Mouse (Mus musculus) hindbrain, embryonic 14.5 days (tissue): ENCODE data around the gene Dock4. TPM values are rescaled to one million over a fixed set of nuclear protein-coding genes. Genes with fewer than 3 reads are reported as not detected.

Source experiments
- ATAC-seq: fragments of 200-750 bp; cut with Nextera tagmentation; 2 replicates; pipeline ENCODE4 v1.8.0; 2017; ENCODE audit warnings: moderate number of reproducible peaks, mild to moderate bottlenecking, moderate TSS enrichment, moderate library complexity; ENCODE audit not compliant: low FRiP score
- DNase-seq: peaks from one replicate; pipeline ENCODE4 v3.0.0-alpha.2; 2015; ENCODE audit warnings: low spot score
- H3K27ac ChIP-seq: fragments of 300-500 bp; sonication (generic); 2 replicates; pipeline ENCODE4 v1.5.1; 2014; ENCODE audit warnings: mild to moderate bottlenecking, moderate library complexity
- H3K27me3 ChIP-seq: fragments of 300-500 bp; sonication (generic); 2 replicates; pipeline ENCODE4 v1.6.1; 2014; ENCODE audit warnings: mild to moderate bottlenecking, low read length, mixed read lengths; ENCODE audit not compliant: control insufficient read depth, insufficient read depth
- H3K36me3 ChIP-seq: fragments of 300-500 bp; sonication (generic); replicated peaks from 2 replicates; pipeline ENCODE4 v1.6.1; 2014; ENCODE audit not compliant: control insufficient read depth, insufficient read depth
- H3K4me1 ChIP-seq: fragments of 300-500 bp; sonication (generic); replicated peaks from 2 replicates; pipeline ENCODE4 v1.6.1; 2014; ENCODE audit warnings: antibody characterized with exemption, low read length, mixed read lengths; ENCODE audit not compliant: control insufficient read depth, insufficient read depth
- H3K4me2 ChIP-seq: fragments of 300-500 bp; sonication (generic); replicated peaks from 2 replicates; pipeline ENCODE4 v1.6.1; 2014; ENCODE audit warnings: mild to moderate bottlenecking, moderate library complexity
- H3K4me3 ChIP-seq: fragments of 300-500 bp; sonication (generic); replicated peaks from 2 replicates; pipeline ENCODE4 v1.5.1; 2014; ENCODE audit warnings: mild to moderate bottlenecking, low read length
- H3K9ac ChIP-seq: fragments of 300-500 bp; sonication (generic); 2 replicates; pipeline ENCODE4 v1.6.1; 2014
- H3K9me3 ChIP-seq: fragments of 300-500 bp; sonication (generic); 2 replicates; pipeline ENCODE4 v1.6.1; 2016; ENCODE audit warnings: low read length; ENCODE audit not compliant: control insufficient read depth
- WGBS: fragments of 180-500 bp; shearing (Covaris S2); extraction: QIAGEN DNeasy Blood & Tissue Kit; methylation state at CpG from one replicate; pipeline ENCODE4 v1.1.7; 2014; 5-methylcytosine and 5-hydroxymethylcytosine counted together
- polyA plus RNA-seq: library from polyadenylated mRNA; unstranded; fragments of >200 nt; fragmentation: Nextera tagmentation; extraction: Ambion mirVana; gene quantifications from 2 replicates; pipeline ENCODE4 v1.2.1, GENCODE M21; 2014

Gene Dock4
- polyA plus RNA-seq, 1 experiment from 2014 or later = 34.1 TPM

DNA sequence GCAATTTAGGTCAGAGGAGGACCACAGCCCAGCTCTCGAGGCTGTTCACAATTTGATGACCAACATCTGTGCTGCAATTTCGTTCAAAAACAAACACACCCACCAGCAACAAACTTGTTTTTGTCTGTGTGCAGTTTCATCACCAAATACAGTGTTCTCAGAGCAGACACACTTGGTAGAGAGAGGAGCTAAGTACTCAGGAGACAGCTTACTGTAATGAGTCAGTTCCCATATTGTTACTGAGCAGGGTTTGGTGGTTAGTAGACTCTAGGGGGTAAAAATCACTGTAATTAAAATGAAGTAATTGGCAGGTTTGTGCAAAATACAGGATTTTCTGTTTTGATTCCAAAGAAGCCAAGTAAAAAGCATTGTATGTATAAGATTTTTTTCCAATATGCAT lies 28.0 kb downstream of the Dock4 start:
- Histone ChIP-seq H3K9me3 (no peaks in the 10 kb centered on the region), H3K4me3 (no peak overlapping the region), H3K9ac (no peak overlapping the region), H3K4me1 (peaks cover 49% of the 10 kb centered on the region), H3K27ac (0 out of 2 replicates have a peak overlapping the region, but pooled peaks have one; percentile 51), H3K27me3 (no peaks in the 10 kb centered on the region), H3K36me3 (no peaks in the 10 kb centered on the region), H3K4me2 (no peak overlapping the region)
- DNase-seq (no peak), ATAC-seq (no peak)
- WGBS = 59% methylated on average over 2 of the region's 2 CpGs

DNA sequence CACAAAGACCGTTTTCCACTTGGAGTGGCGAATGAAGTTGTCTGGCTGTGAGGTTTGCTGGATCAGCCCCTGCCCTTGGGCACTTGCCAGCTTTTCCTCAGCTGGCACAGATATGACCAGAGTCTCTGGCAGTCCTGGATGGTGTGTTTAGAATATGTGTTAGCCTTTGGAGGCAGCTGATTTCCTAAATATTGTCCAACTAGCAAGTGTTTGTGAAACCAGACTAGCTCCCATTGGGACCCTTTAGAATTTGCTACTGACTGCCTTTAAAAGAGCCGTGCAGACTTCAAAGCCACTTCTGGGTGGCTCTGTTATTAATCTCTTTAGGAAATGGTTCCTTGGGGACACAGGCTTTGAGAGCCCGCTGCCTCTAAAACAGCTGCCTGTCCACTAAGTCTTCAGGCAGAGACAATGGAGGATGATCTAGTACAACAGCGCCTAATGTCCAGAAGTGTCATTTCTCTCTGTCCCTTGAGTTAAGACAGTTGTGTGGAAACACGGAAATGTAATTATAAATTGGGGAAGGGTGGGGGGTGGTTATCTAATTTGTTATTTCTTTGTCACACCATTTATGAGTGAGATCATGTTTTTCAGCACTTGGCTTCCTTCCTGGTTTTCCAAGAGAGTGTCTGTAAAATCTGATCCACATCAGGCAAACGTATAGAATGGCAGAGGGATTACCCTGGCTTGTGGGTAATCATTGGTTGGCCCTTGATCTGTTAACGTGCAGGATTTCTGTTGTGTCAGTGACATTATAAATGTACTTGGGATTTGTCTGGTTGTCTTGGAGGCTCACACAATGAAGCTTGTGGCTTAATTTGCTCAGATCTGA lies 32.1 kb downstream of the Dock4 start:
- Histone ChIP-seq H3K27me3 (no peaks in the 10 kb centered on the region), H3K4me1 (peaks cover 38% of the 10 kb centered on the region), H3K9me3 (no peaks in the 10 kb centered on the region), H3K36me3 (no peaks in the 10 kb centered on the region), H3K9ac (no peak overlapping the region), H3K4me2 (no peak overlapping the region), H3K27ac (peak overlapping the region; percentile 26; the same call in 1 of the 2 replicates), H3K4me3 (no peak overlapping the region)
- ATAC-seq (peak; percentile 67), DNase-seq (peak; percentile 58)
- WGBS = 21% methylated on average over 8 of the region's 8 CpGs

DNA sequence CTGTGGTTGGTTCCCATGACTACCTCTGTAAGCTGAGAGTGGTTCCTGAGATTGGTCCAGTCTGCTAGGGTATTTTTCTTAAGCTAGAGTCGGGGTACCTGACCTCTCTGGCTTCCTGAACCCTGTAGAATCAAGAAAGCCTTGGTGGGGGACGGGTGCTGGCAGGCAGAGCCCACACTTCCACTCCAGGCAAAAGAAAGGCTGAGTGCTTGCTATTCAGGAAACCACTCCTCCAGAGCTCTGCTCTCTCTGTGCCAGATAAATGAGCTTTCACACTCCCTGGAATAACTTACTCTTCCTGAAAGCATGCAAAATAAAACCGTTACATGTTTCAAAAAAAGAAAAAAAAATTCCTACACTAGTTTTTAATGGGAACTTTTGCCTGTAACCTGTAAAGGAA lies 38.5 kb downstream of the Dock4 start:
- Histone ChIP-seq H3K36me3 (no peaks in the 10 kb centered on the region), H3K27me3 (no peaks in the 10 kb centered on the region), H3K9ac (no peak overlapping the region), H3K27ac (no peak overlapping the region), H3K4me1 (peaks cover 24% of the 10 kb centered on the region), H3K4me2 (no peak overlapping the region), H3K9me3 (no peaks in the 10 kb centered on the region), H3K4me3 (no peak overlapping the region)
- 24% methylated on average over 3 of the region's 3 CpGs for WGBS
- DNase-seq = no peak
- peak; percentile 35; the same call in 1 of the 2 replicates for ATAC-seq

DNA sequence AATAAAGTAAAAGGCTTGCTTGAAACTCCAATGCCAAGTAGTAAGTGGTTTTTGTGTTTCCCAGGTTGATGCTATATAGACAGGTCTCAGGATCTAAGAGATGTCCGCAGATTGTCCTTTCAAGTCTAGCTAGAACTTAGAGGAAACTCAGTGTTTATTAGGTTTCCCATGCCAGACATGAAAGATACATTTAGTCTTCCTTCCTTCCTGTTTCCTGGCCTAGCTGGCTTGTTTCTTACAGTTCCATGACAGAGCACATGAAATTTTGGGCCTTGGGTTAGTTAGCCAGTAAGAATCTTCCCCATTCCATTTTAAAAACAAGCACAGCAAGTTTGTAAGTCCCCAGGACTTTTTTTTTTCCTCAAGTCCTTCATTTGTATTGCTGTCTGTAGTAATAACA lies 39.5 kb downstream of the Dock4 start:
- H3K4me2 ChIP-seq = no peak overlapping the region
- no peak overlapping the region for H3K9ac ChIP-seq
- ATAC-seq (no peak), DNase-seq (no peak)
- peaks cover 24% of the 10 kb centered on the region for H3K4me1 ChIP-seq
- H3K36me3 ChIP-seq = no peaks in the 10 kb centered on the region
- no peak overlapping the region for H3K27ac ChIP-seq
- H3K9me3 ChIP-seq = no peaks in the 10 kb centered on the region
- WGBS = 84% methylated on average over 1 of the region's 1 CpGs
- no peaks in the 10 kb centered on the region for H3K27me3 ChIP-seq
- no peak overlapping the region for H3K4me3 ChIP-seq

DNA sequence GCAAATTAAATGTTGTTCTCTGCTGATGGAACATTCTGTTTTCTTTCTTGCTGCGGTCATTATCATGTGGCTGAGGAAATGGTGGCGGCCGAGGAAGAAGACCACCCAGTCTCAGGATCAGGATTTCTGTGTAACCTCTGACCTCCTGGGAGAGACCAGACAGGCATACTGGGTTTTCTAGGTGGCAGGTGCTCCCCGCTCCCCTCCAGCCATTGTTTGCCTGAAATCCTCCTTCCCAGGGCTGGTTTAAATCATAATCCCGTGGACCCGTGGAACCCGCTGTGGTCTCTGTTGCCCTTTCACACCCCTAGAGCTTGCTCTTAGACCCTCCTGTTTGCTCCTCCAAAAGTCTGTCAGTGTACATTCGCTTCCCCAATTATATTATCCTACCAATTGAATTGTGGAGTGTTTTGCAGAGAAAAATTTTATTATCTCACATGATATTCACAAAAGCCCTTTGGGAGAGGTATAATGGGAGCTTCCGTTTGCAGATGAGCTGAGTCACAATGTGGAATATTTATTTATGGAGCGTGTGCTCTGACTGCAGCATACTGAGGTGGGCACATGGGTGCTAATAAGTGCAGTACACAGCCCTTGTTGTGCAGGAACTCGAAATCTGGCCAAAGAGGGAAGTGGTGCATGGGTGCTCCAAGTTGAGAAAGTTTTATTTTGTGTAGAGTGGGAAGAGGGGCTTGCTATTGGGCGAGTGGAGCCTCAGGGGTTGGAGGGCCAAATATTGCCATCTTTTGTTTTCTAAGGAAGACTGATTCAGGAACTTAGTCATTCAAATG lies 40.5 kb downstream of the Dock4 start:
- Histone ChIP-seq H3K9ac (no peak overlapping the region), H3K4me1 (peaks cover 28% of the 10 kb centered on the region), H3K4me3 (no peak overlapping the region), H3K4me2 (no peak overlapping the region), H3K9me3 (no peaks in the 10 kb centered on the region), H3K27me3 (no peaks in the 10 kb centered on the region), H3K27ac (no peak overlapping the region), H3K36me3 (no peaks in the 10 kb centered on the region)
- DNase-seq (no peak), ATAC-seq (no peak)
- 65% methylated on average over 12 of the region's 12 CpGs for WGBS

DNA sequence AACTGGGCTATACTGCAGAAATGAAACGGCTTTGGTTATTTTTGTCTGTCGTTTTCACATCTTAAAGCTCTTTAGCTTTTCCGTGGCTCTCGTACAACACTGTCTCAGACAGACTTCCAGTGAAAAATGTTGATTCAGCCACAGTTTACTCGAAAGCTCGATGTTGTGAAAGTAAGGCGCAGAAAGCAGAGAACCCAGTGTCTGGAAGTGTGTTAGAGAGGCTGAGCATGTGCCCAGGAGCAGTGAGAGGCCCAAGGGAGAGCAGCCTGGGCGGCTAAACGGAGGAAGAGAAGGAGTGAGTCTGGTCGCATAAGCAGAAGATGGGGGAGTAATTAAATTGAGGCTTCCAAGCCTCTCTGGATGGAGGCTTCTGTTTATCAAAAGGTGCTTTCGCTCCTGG lies 50.6 kb downstream of the Dock4 start:
- WGBS = 69% methylated on average over 11 of the region's 11 CpGs
- Histone ChIP-seq H3K27ac (no peak overlapping the region), H3K9me3 (no peaks in the 10 kb centered on the region), H3K4me2 (no peak overlapping the region), H3K4me3 (no peak overlapping the region), H3K9ac (no peak overlapping the region), H3K4me1 (peaks cover 25% of the 10 kb centered on the region), H3K27me3 (no peaks in the 10 kb centered on the region), H3K36me3 (no peaks in the 10 kb centered on the region)
- no peak for DNase-seq
- ATAC-seq = no peak

DNA sequence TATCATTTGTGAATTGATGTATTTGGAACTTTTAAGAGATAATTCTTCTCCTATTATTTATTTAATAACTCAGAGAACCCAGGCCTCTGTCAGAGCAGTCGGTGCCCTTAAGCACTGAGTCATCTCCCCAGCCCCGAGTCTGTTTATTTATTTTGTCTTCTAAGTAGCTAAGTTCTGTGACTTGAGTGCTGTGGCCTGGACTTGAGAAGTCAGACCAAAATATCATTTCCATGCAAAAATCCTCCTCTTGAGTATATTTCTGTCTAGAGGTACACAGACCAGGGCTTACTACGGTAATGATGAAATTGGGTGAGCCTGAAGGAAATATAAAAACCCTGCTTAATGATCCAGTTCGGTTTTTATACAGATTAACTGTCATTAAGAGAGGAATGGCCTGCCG lies 52.1 kb downstream of the Dock4 start:
- no peaks in the 10 kb centered on the region for H3K9me3 ChIP-seq
- H3K4me2 ChIP-seq = no peak overlapping the region
- no peaks in the 10 kb centered on the region for H3K27me3 ChIP-seq
- WGBS = 61% methylated on average over 5 of the region's 5 CpGs
- no peak overlapping the region for H3K27ac ChIP-seq
- peaks cover 24% of the 10 kb centered on the region for H3K4me1 ChIP-seq
- H3K4me3 ChIP-seq = no peak overlapping the region
- no peak for ATAC-seq
- H3K9ac ChIP-seq = no peak overlapping the region
- no peak for DNase-seq
- no peaks in the 10 kb centered on the region for H3K36me3 ChIP-seq

DNA sequence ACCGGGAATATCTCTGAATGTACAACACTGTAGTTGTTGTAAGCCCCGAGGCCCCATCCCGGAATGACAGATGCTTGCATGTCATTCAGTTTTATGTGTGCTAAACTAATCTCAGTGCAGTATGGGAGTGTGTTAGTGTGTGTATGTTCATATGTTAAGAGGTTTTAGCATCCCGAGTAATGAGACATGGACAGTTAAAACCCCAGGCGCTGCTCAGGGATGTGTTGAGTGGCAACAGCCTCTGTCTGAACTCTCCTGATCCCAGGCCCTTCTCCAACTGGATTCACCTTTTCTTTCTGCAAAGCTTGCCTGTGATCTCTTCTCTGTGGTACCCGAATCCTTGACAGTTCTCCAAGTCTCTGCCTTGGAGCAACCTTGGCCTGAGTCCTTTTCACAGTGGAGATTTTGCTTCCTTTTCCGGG lies 52.5 kb downstream of the Dock4 start:
- Histone ChIP-seq H3K27me3 (no peaks in the 10 kb centered on the region), H3K4me2 (no peak overlapping the region), H3K9me3 (no peaks in the 10 kb centered on the region), H3K36me3 (no peaks in the 10 kb centered on the region), H3K27ac (no peak overlapping the region), H3K4me1 (peaks cover 24% of the 10 kb centered on the region), H3K4me3 (no peak overlapping the region), H3K9ac (no peak overlapping the region)
- no peak for ATAC-seq
- no peak for DNase-seq
- 66% methylated on average over 7 of the region's 7 CpGs for WGBS

DNA sequence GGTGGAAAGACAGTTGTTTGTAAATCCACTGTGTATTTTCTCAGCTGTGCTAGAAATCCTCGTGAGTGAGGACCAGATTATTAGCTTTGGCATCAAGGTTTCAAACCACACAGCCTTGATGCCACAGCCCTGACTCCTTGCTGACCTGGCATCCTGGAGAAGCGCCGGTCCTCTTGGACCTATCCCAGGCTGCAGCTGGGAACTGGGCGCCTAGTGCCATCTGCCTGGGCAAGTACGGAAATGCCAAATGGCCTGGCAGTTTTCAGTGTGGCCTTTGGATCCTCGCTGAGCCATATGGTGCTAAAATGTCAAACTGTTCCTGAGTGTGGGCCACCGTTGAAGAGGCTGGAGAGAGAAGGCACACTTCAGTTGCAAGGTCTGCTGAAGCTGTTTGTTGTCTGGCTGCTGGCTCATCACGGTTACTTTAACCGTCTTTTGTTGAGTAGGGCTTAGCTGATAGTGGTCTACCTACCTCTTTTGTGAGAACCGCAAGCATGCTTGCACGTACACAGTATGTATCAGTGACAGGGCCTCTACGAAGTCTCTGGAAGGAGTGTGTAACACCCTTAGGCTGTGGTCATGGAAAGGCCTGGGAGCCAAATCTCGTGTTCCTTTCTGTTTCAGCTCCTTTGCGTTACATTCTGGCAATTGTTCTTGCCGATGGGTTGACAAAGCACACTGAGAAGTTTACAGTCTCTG lies 53.3 kb downstream of the Dock4 start:
- Histone ChIP-seq H3K9me3 (no peaks in the 10 kb centered on the region), H3K36me3 (no peaks in the 10 kb centered on the region), H3K4me3 (no peak overlapping the region), H3K4me1 (peaks cover 24% of the 10 kb centered on the region), H3K27me3 (no peaks in the 10 kb centered on the region), H3K27ac (peak overlapping the region; percentile 48; the same call in 1 of the 2 replicates), H3K4me2 (no peak overlapping the region), H3K9ac (no peak overlapping the region)
- 68% methylated on average over 15 of the region's 15 CpGs for WGBS
- DNase-seq (no peak), ATAC-seq (peak; percentile 70; the same call in 1 of the 2 replicates)
